Mouse (Mus musculus) kidney, adult 2 months (tissue): Measurements from ENCODE around the gene Shld1.

ENCODE experiments used
- CTCF ChIP-seq: fragments of 200-500 bp; conservative IDR thresholded peaks from 2 replicates; pipeline ENCODE4 v1.5.1; 2011; ENCODE audit warnings: low read depth, mild to moderate bottlenecking, control low read depth, low read length, moderate library complexity, mixed read lengths; ENCODE audit not compliant: insufficient read depth, insufficient read length
- POLR2A ChIP-seq: fragments of 200-500 bp; IDR thresholded peaks from one replicate; pipeline ENCODE4 v1.6.1; 2011; ENCODE audit warnings: low read depth, low read length, control low read depth

DNA sequence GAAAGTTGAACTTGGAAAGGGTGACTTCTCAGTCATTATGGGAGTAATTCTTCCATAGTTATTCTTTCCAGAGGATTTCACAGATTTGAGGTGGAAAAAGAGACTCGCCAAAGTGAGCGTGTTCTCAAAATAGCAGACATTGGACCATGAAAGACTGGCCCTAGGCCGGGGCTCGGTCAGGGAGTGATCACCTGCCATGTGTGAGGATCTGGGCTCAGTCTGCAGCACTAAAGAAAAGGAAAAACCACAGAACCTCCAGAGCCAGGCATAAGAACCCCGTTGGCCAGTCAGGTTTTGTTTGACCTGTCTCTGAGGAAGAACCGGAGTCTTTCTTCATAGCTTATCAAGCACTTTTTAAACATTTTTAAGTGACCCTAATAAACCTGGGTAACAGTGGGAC is 97.3 kb downstream of the Shld1 start:
- no peak for TF ChIP-seq POLR2A
- no peak for TF ChIP-seq CTCF
